Mouse (Mus musculus): Measurements from ENCODE around the gene Gm42421. TPM values are rescaled to one million over a fixed set of nuclear protein-coding genes. Genes with fewer than 3 reads are reported as not detected.

Gene Gm42421
- polyA plus RNA-seq, 1 experiment from 2014 or later, result not detected

- H3K36me3 ChIP-seq (ENCODE audit: control insufficient read depth, insufficient read depth, low read length), result no peaks in the 10 kb centered on the region
- H3K9ac ChIP-seq (ENCODE audit: low read length), result no peak overlapping the region
- H3K4me1 ChIP-seq (replicated peaks; ENCODE audit: control insufficient read depth, insufficient read depth), result no peaks in the 10 kb centered on the region
- H3K4me3 ChIP-seq (ENCODE audit: low read depth, low read length), result no peak overlapping the region
- ATAC-seq (ENCODE audit: low FRiP score, low TSS enrichment) (no peak), DNase-seq (ENCODE audit: low spot score) (no peak)
- H3K27me3 ChIP-seq (ENCODE audit: control insufficient read depth, insufficient read depth, low read length), result no peaks in the 10 kb centered on the region
- WGBS, result 79% methylated on average over 12 of the region's 12 CpGs
- no peak overlapping the region for H3K4me2 ChIP-seq (replicated peaks; ENCODE audit: low read depth)
- no peak for TF ChIP-seq EP300 (optimal IDR thresholded peaks at IDR 0.05)
- H3K9me3 ChIP-seq (ENCODE audit: control insufficient read depth, low read length), result no peaks in the 10 kb centered on the region
- no peak overlapping the region for H3K27ac ChIP-seq (replicated peaks)
Observed at GRCm38 (mm10) chr5:143965586-143966345, 37.8 kb downstream of the Gm42421 start.

- H3K9ac ChIP-seq (ENCODE audit: low read length), result no peak overlapping the region
- TF ChIP-seq EP300 (optimal IDR thresholded peaks at IDR 0.05) (no peak), CTCF (IDR thresholded peaks at IDR 0.05; ENCODE audit: low read depth) (no peak)
- ATAC-seq (ENCODE audit: low FRiP score, low TSS enrichment) (no peak), DNase-seq (ENCODE audit: low spot score) (no peak)
- no peak overlapping the region for H3K27ac ChIP-seq (replicated peaks)
- no peaks in the 10 kb centered on the region for H3K9me3 ChIP-seq (ENCODE audit: control insufficient read depth, low read length)
- WGBS, result 87% methylated on average over 12 of the region's 12 CpGs
- H3K4me3 ChIP-seq (ENCODE audit: low read depth, low read length), result no peak overlapping the region
- no peaks in the 10 kb centered on the region for H3K27me3 ChIP-seq (ENCODE audit: control insufficient read depth, insufficient read depth, low read length)
- H3K36me3 ChIP-seq (ENCODE audit: control insufficient read depth, insufficient read depth, low read length), result no peaks in the 10 kb centered on the region
- no peaks in the 10 kb centered on the region for H3K4me1 ChIP-seq (replicated peaks; ENCODE audit: control insufficient read depth, insufficient read depth)
- no peak overlapping the region for H3K4me2 ChIP-seq (replicated peaks; ENCODE audit: low read depth)
Observed at GRCm38 (mm10) chr5:143966671-143967070, 38.7 kb downstream of the Gm42421 start.

- TF ChIP-seq CTCF (IDR thresholded peaks at IDR 0.05; ENCODE audit: low read depth) (no peak), EP300 (optimal IDR thresholded peaks at IDR 0.05) (no peak)
- Histone ChIP-seq H3K27ac (replicated peaks) (no peak overlapping the region), H3K9ac (ENCODE audit: low read length) (no peak overlapping the region), H3K4me3 (ENCODE audit: low read depth, low read length) (no peak overlapping the region), H3K4me1 (replicated peaks; ENCODE audit: control insufficient read depth, insufficient read depth) (no peaks in the 10 kb centered on the region), H3K27me3 (ENCODE audit: control insufficient read depth, insufficient read depth, low read length) (no peaks in the 10 kb centered on the region), H3K36me3 (ENCODE audit: control insufficient read depth, insufficient read depth, low read length) (no peaks in the 10 kb centered on the region), H3K4me2 (replicated peaks; ENCODE audit: low read depth) (no peak overlapping the region), H3K9me3 (ENCODE audit: control insufficient read depth, low read length) (no peaks in the 10 kb centered on the region)
- DNase-seq (ENCODE audit: low spot score) (no peak), ATAC-seq (ENCODE audit: low FRiP score, low TSS enrichment) (no peak)
- WGBS, result 42% methylated on average over 3 of the region's 3 CpGs
Observed at GRCm38 (mm10) chr5:143972628-143973027, 44.7 kb downstream of the Gm42421 start.

- no peaks in the 10 kb centered on the region for H3K36me3 ChIP-seq (ENCODE audit: control insufficient read depth, insufficient read depth, low read length)
- peak; percentile 92 for TF ChIP-seq CTCF (IDR thresholded peaks at IDR 0.05; ENCODE audit: low read depth)
- no peak for TF ChIP-seq EP300 (optimal IDR thresholded peaks at IDR 0.05)
- no peaks in the 10 kb centered on the region for H3K27me3 ChIP-seq (ENCODE audit: control insufficient read depth, insufficient read depth, low read length)
- DNase-seq (ENCODE audit: low spot score) (peak; percentile 78), ATAC-seq (ENCODE audit: low FRiP score, low TSS enrichment) (peak; percentile 84)
- H3K4me2 ChIP-seq (replicated peaks; ENCODE audit: low read depth), result no peak overlapping the region
- WGBS, result 41% methylated on average over 4 of the region's 4 CpGs
- H3K9me3 ChIP-seq (ENCODE audit: control insufficient read depth, low read length), result no peaks in the 10 kb centered on the region
- no peaks in the 10 kb centered on the region for H3K4me1 ChIP-seq (replicated peaks; ENCODE audit: control insufficient read depth, insufficient read depth)
- H3K27ac ChIP-seq (replicated peaks), result no peak overlapping the region
- no peak overlapping the region for H3K4me3 ChIP-seq (ENCODE audit: low read depth, low read length)
- H3K9ac ChIP-seq (ENCODE audit: low read length), result no peak overlapping the region
Observed at GRCm38 (mm10) chr5:143974931-143975630, 47.1 kb downstream of the Gm42421 start.

GRCm38 (mm10) chr5:143975631-143975933, 47.6 kb downstream of the Gm42421 start:
- Histone ChIP-seq H3K27me3 (ENCODE audit: control insufficient read depth, insufficient read depth, low read length) (no peaks in the 10 kb centered on the region), H3K36me3 (ENCODE audit: control insufficient read depth, insufficient read depth, low read length) (no peaks in the 10 kb centered on the region), H3K9ac (ENCODE audit: low read length) (no peak overlapping the region), H3K9me3 (ENCODE audit: control insufficient read depth, low read length) (no peaks in the 10 kb centered on the region), H3K27ac (replicated peaks) (no peak overlapping the region), H3K4me3 (ENCODE audit: low read depth, low read length) (no peak overlapping the region), H3K4me2 (replicated peaks; ENCODE audit: low read depth) (no peak overlapping the region), H3K4me1 (replicated peaks; ENCODE audit: control insufficient read depth, insufficient read depth) (no peaks in the 10 kb centered on the region)
- no peak for DNase-seq (ENCODE audit: low spot score)
- no peak; the same call in 1 of the 2 replicates for ATAC-seq (ENCODE audit: low FRiP score, low TSS enrichment)
- TF ChIP-seq EP300 (optimal IDR thresholded peaks at IDR 0.05) (no peak), CTCF (IDR thresholded peaks at IDR 0.05; ENCODE audit: low read depth) (no peak)
- WGBS, result 45% methylated on average over 2 of the region's 2 CpGs

GRCm38 (mm10) chr5:143976232-143976631, 48.3 kb downstream of the Gm42421 start:
- TF ChIP-seq EP300 (optimal IDR thresholded peaks at IDR 0.05), result no peak
- TF ChIP-seq CTCF (IDR thresholded peaks at IDR 0.05; ENCODE audit: low read depth), result no peak
- ATAC-seq (ENCODE audit: low FRiP score, low TSS enrichment), result no peak
- 83% methylated on average over 11 of the region's 11 CpGs for WGBS

More at GRCm38 (mm10) chr5:143976232-143976631, 48.3 kb downstream of the Gm42421 start:
- H3K4me1 ChIP-seq (replicated peaks; ENCODE audit: control insufficient read depth, insufficient read depth), result no peaks in the 10 kb centered on the region
- no peaks in the 10 kb centered on the region for H3K9me3 ChIP-seq (ENCODE audit: control insufficient read depth, low read length)
- no peak overlapping the region for H3K9ac ChIP-seq (ENCODE audit: low read length)
- H3K4me2 ChIP-seq (replicated peaks; ENCODE audit: low read depth), result no peak overlapping the region
- no peaks in the 10 kb centered on the region for H3K27me3 ChIP-seq (ENCODE audit: control insufficient read depth, insufficient read depth, low read length)
- H3K27ac ChIP-seq (replicated peaks), result no peak overlapping the region
- DNase-seq (ENCODE audit: low spot score), result no peak
- no peaks in the 10 kb centered on the region for H3K36me3 ChIP-seq (ENCODE audit: control insufficient read depth, insufficient read depth, low read length)
- H3K4me3 ChIP-seq (ENCODE audit: low read depth, low read length), result no peak overlapping the region

Data from stomach, postnatal 0 days (tissue).